Mouse (Mus musculus) liver, adult 2 months (tissue): ENCODE measurements around the gene Pde9a.

Experiments
- CTCF ChIP-seq: fragments of 200-500 bp; IDR thresholded peaks from 2 replicates; pipeline ENCODE4 v1.5.1; 2011; ENCODE audit warnings: low read depth, low read length, control low read depth
- POLR2A ChIP-seq: fragments of 200-500 bp; IDR thresholded peaks from 2 replicates; pipeline ENCODE4 v1.6.1; 2011; ENCODE audit warnings: low read length, control low read depth; ENCODE audit not compliant: insufficient read depth; ENCODE audit errors: extremely low read depth

- no peak for TF ChIP-seq CTCF
- no peak for TF ChIP-seq POLR2A
Measured at GRCm38 (mm10) chr17:31500908-31501307, 114.9 kb downstream of the Pde9a start.
